Mouse (Mus musculus): ENCODE measurements around the gene Itgb2. TPM values are rescaled to one million over a fixed set of nuclear protein-coding genes. Genes with fewer than 3 reads are reported as not detected.

Itgb2 gene
- polyA plus RNA-seq, 1 experiment from 2014 or later = 3.8 TPM

GRCm38 (mm10) chr10:77500636-77501035, 29.4 kb upstream of the Itgb2 start:
- Histone ChIP-seq H3K9me3 (ENCODE audit: control insufficient read depth, low read length) (no peaks in the 10 kb centered on the region), H3K27me3 (replicated peaks; ENCODE audit: control insufficient read depth, insufficient read depth, low read length) (no peaks in the 10 kb centered on the region), H3K9ac (ENCODE audit: low read depth, low read length) (no peak overlapping the region), H3K4me2 (ENCODE audit: low read depth, low read length) (0 out of 2 replicates have a peak overlapping the region, but pooled peaks have one; percentile 17), H3K4me1 (ENCODE audit: control insufficient read depth, insufficient read depth, low read length) (peaks cover 16% of the 10 kb centered on the region), H3K27ac (ENCODE audit: low read length) (no peak overlapping the region), H3K36me3 (ENCODE audit: control insufficient read depth, insufficient read depth, low read length) (peaks cover 23% of the 10 kb centered on the region), H3K4me3 (ENCODE audit: low read length) (no peak overlapping the region)
- peak; percentile 24; the same call in 1 of the 2 replicates for ATAC-seq
- 39% methylated on average over 14 of the region's 14 CpGs for WGBS

GRCm38 (mm10) chr10:77502967-77503922, 26.8 kb upstream of the Itgb2 start:
- H3K9ac ChIP-seq (ENCODE audit: low read depth, low read length) = no peak overlapping the region
- peaks cover 18% of the 10 kb centered on the region for H3K36me3 ChIP-seq (ENCODE audit: control insufficient read depth, insufficient read depth, low read length)
- H3K27me3 ChIP-seq (replicated peaks; ENCODE audit: control insufficient read depth, insufficient read depth, low read length) = no peaks in the 10 kb centered on the region
- H3K4me1 ChIP-seq (ENCODE audit: control insufficient read depth, insufficient read depth, low read length) = peaks cover 16% of the 10 kb centered on the region
- H3K4me3 ChIP-seq (ENCODE audit: low read length) = no peak overlapping the region
- H3K27ac ChIP-seq (ENCODE audit: low read length) = no peak overlapping the region
- no peaks in the 10 kb centered on the region for H3K9me3 ChIP-seq (ENCODE audit: control insufficient read depth, low read length)
- ATAC-seq = no peak
- 89% methylated on average over 25 of the region's 25 CpGs for WGBS
- H3K4me2 ChIP-seq (ENCODE audit: low read depth, low read length) = no peak overlapping the region

- no peak overlapping the region for H3K4me3 ChIP-seq (ENCODE audit: low read length)
- peaks cover 20% of the 10 kb centered on the region for H3K4me1 ChIP-seq (ENCODE audit: control insufficient read depth, insufficient read depth, low read length)
- no peaks in the 10 kb centered on the region for H3K9me3 ChIP-seq (ENCODE audit: control insufficient read depth, low read length)
- no peak overlapping the region for H3K4me2 ChIP-seq (ENCODE audit: low read depth, low read length)
- H3K27ac ChIP-seq (ENCODE audit: low read length) = no peak overlapping the region
- no peak for ATAC-seq
- H3K27me3 ChIP-seq (replicated peaks; ENCODE audit: control insufficient read depth, insufficient read depth, low read length) = no peaks in the 10 kb centered on the region
- peaks cover 18% of the 10 kb centered on the region for H3K36me3 ChIP-seq (ENCODE audit: control insufficient read depth, insufficient read depth, low read length)
- no peak overlapping the region for H3K9ac ChIP-seq (ENCODE audit: low read depth, low read length)
- 94% methylated on average over 6 of the region's 6 CpGs for WGBS
These were observed 25.9 kb upstream of the Itgb2 start for GRCm38 (mm10) chr10:77504143-77504542.

GRCm38 (mm10) chr10:77506526-77506925, 23.5 kb upstream of the Itgb2 start:
- Histone ChIP-seq H3K9ac (ENCODE audit: low read depth, low read length) (no peak overlapping the region), H3K4me3 (ENCODE audit: low read length) (no peak overlapping the region), H3K4me1 (ENCODE audit: control insufficient read depth, insufficient read depth, low read length) (peaks cover 24% of the 10 kb centered on the region), H3K4me2 (ENCODE audit: low read depth, low read length) (no peak overlapping the region), H3K27ac (ENCODE audit: low read length) (no peak overlapping the region), H3K9me3 (ENCODE audit: control insufficient read depth, low read length) (no peaks in the 10 kb centered on the region), H3K36me3 (ENCODE audit: control insufficient read depth, insufficient read depth, low read length) (peaks cover 18% of the 10 kb centered on the region), H3K27me3 (replicated peaks; ENCODE audit: control insufficient read depth, insufficient read depth, low read length) (no peaks in the 10 kb centered on the region)
- ATAC-seq = no peak
- WGBS = 91% methylated on average over 5 of the region's 5 CpGs

GRCm38 (mm10) chr10:77506961-77507577, 23.0 kb upstream of the Itgb2 start:
- Histone ChIP-seq H3K4me2 (ENCODE audit: low read depth, low read length) (no peak overlapping the region), H3K9ac (ENCODE audit: low read depth, low read length) (no peak overlapping the region), H3K4me1 (ENCODE audit: control insufficient read depth, insufficient read depth, low read length) (peaks cover 21% of the 10 kb centered on the region), H3K27ac (ENCODE audit: low read length) (no peak overlapping the region), H3K27me3 (replicated peaks; ENCODE audit: control insufficient read depth, insufficient read depth, low read length) (no peaks in the 10 kb centered on the region), H3K9me3 (ENCODE audit: control insufficient read depth, low read length) (no peaks in the 10 kb centered on the region), H3K4me3 (ENCODE audit: low read length) (no peak overlapping the region), H3K36me3 (ENCODE audit: control insufficient read depth, insufficient read depth, low read length) (peaks cover 13% of the 10 kb centered on the region)
- WGBS = 91% methylated on average over 13 of the region's 13 CpGs
- ATAC-seq = no peak

- H3K4me3 ChIP-seq (ENCODE audit: low read length) = no peak overlapping the region
- WGBS = 95% methylated on average over 4 of the region's 4 CpGs
- H3K4me2 ChIP-seq (ENCODE audit: low read depth, low read length) = no peak overlapping the region
- peaks cover 21% of the 10 kb centered on the region for H3K4me1 ChIP-seq (ENCODE audit: control insufficient read depth, insufficient read depth, low read length)
- ATAC-seq = no peak
- H3K9me3 ChIP-seq (ENCODE audit: control insufficient read depth, low read length) = no peaks in the 10 kb centered on the region
- H3K27ac ChIP-seq (ENCODE audit: low read length) = no peak overlapping the region
- no peaks in the 10 kb centered on the region for H3K27me3 ChIP-seq (replicated peaks; ENCODE audit: control insufficient read depth, insufficient read depth, low read length)
- H3K36me3 ChIP-seq (ENCODE audit: control insufficient read depth, insufficient read depth, low read length) = peaks cover 10% of the 10 kb centered on the region
- H3K9ac ChIP-seq (ENCODE audit: low read depth, low read length) = no peak overlapping the region
These were observed 22.3 kb upstream of the Itgb2 start for GRCm38 (mm10) chr10:77507779-77508178.

GRCm38 (mm10) chr10:77508744-77509143, 21.3 kb upstream of the Itgb2 start:
- H3K36me3 ChIP-seq (ENCODE audit: control insufficient read depth, insufficient read depth, low read length) = peaks cover 6% of the 10 kb centered on the region

GRCm38 (mm10) chr10:77509403-77510187, 20.5 kb upstream of the Itgb2 start:
- ATAC-seq = peak; percentile 96
- H3K4me1 ChIP-seq (ENCODE audit: control insufficient read depth, insufficient read depth, low read length) = peaks cover 27% of the 10 kb centered on the region
- H3K4me3 ChIP-seq (ENCODE audit: low read length) = no peak overlapping the region
- peaks cover 8% of the 10 kb centered on the region for H3K36me3 ChIP-seq (ENCODE audit: control insufficient read depth, insufficient read depth, low read length)
- peak overlapping the region; percentile 89 for H3K27ac ChIP-seq (ENCODE audit: low read length)
- H3K9me3 ChIP-seq (ENCODE audit: control insufficient read depth, low read length) = no peaks in the 10 kb centered on the region
- WGBS = 35% methylated on average over 12 of the region's 12 CpGs
- no peaks in the 10 kb centered on the region for H3K27me3 ChIP-seq (replicated peaks; ENCODE audit: control insufficient read depth, insufficient read depth, low read length)
- H3K4me2 ChIP-seq (ENCODE audit: low read depth, low read length) = peak overlapping the region; percentile 41
- peak overlapping the region; percentile 36 for H3K9ac ChIP-seq (ENCODE audit: low read depth, low read length)

More at GRCm38 (mm10) chr10:77508744-77509143, 21.3 kb upstream of the Itgb2 start:
- WGBS = 95% methylated on average over 3 of the region's 3 CpGs
- no peaks in the 10 kb centered on the region for H3K9me3 ChIP-seq (ENCODE audit: control insufficient read depth, low read length)
- H3K9ac ChIP-seq (ENCODE audit: low read depth, low read length) = 0 out of 2 replicates have a peak overlapping the region, but pooled peaks have one; percentile 36
- H3K27me3 ChIP-seq (replicated peaks; ENCODE audit: control insufficient read depth, insufficient read depth, low read length) = no peaks in the 10 kb centered on the region
- no peak overlapping the region for H3K4me3 ChIP-seq (ENCODE audit: low read length)
- no peak overlapping the region for H3K27ac ChIP-seq (ENCODE audit: low read length)
- H3K4me1 ChIP-seq (ENCODE audit: control insufficient read depth, insufficient read depth, low read length) = peaks cover 21% of the 10 kb centered on the region
- no peak for ATAC-seq
- no peak overlapping the region for H3K4me2 ChIP-seq (ENCODE audit: low read depth, low read length)

All from intestine, embryonic 16.5 days (tissue).